Mouse (Mus musculus): ENCODE measurements at regions not wholly inside any gene's neighbourhood (a gene's known extent, or its start where the extent isn't known, plus 50 kb on each side); places are given as distances from the start of the nearest gene placed in this dataset.

DNA sequence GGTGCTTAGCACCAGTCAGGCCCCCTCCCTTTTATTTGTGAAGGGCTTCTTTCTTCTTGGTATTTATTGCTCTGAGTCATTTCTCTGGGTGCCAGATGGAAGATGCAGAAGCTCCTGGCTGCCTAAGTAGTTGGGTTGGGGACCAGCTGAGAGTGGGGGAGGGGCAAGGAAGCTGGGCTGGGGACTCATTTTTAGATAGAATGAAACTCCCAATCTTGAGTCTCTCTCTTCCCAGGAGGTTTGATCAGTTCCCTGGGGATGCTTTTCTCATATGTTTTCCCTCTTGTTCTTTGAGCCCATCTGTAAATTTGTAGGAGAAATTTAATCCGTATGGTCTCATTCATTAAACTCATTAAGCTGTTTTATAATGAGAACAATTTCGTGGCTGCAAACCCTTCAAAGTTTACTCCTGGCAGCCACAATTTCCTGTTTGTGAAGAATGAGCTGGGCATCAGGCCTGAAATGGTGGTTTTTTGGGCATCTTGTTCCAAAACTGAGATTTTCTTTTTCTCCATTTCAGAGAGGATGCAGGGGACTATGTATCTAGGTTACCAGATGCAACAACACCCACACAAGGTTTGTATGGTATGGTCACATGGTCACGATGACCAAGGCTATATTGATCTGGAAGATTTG, 98.9 kb upstream of the Slit3 start:
- H3K9me3 ChIP-seq (ENCODE audit: control insufficient read depth, insufficient read depth, low read depth, low read length): no peaks in the 10 kb centered on the region
- H3K4me3 ChIP-seq (ENCODE audit: insufficient read depth in 1 of 2, low read depth in 1 of 2, low read length in 2 of 2, poor library complexity in 1 of 2, severe bottlenecking in 1 of 2): no peak overlapping the region
- in situ Hi-C loops (cut with MboI; ENCODE audit: low sequenced_read_pairs in 2 of 2, unreplicated experiment in 2 of 2): no loop called here
- H3K4me1 ChIP-seq (ENCODE audit: control insufficient read depth in 2 of 2, insufficient read depth in 2 of 2, low read length in 2 of 2, poor library complexity in 1 of 2): no peaks in the 10 kb centered on the region
- H3K27ac ChIP-seq (ENCODE audit: insufficient read depth, low read depth, low read length, poor library complexity, severe bottlenecking): no peak overlapping the region
- H3K9ac ChIP-seq (ENCODE audit: insufficient read depth, low read depth, low read length, poor library complexity, severe bottlenecking): no peak overlapping the region
- no peak for TF ChIP-seq ZNF384 (IDR thresholded peaks at IDR 0.05; ENCODE audit: low read depth, low read length)
- TF ChIP-seq MAFK (IDR thresholded peaks at IDR 0.05; ENCODE audit: insufficient read depth, low read depth, low read length): no peak
- no peak for TF ChIP-seq ZC3H11A (IDR thresholded peaks at IDR 0.05; ENCODE audit: borderline replicate concordance, low read depth, low read length)
- TF ChIP-seq CHD2 (IDR thresholded peaks at IDR 0.05; ENCODE audit: low read depth, low read length): no peak
- no peak for TF ChIP-seq HCFC1 (IDR thresholded peaks at IDR 0.05; ENCODE audit: borderline replicate concordance, insufficient read depth, low read length)
- no peaks in the 10 kb centered on the region for H3K36me3 ChIP-seq (ENCODE audit: control insufficient read depth, insufficient read depth, low read length, poor library complexity, severe bottlenecking)
- DNase-seq (ENCODE audit: low read depth, low spot score): no peak

- no peak overlapping the region for H3K4me3 ChIP-seq (ENCODE audit: insufficient read depth in 1 of 2, low read depth in 1 of 2, low read length in 2 of 2, poor library complexity in 1 of 2, severe bottlenecking in 1 of 2)
- no peaks in the 10 kb centered on the region for H3K36me3 ChIP-seq (ENCODE audit: control insufficient read depth, insufficient read depth, low read length, poor library complexity, severe bottlenecking)
- H3K9me3 ChIP-seq (ENCODE audit: control insufficient read depth, insufficient read depth, low read depth, low read length): no peaks in the 10 kb centered on the region
- H3K27ac ChIP-seq (ENCODE audit: insufficient read depth, low read depth, low read length, poor library complexity, severe bottlenecking): no peak overlapping the region
- TF ChIP-seq MAFK (IDR thresholded peaks at IDR 0.05; ENCODE audit: insufficient read depth, low read depth, low read length) (no peak), HCFC1 (IDR thresholded peaks at IDR 0.05; ENCODE audit: borderline replicate concordance, insufficient read depth, low read length) (no peak), ZC3H11A (IDR thresholded peaks at IDR 0.05; ENCODE audit: borderline replicate concordance, low read depth, low read length) (no peak), ZNF384 (IDR thresholded peaks at IDR 0.05; ENCODE audit: low read depth, low read length) (no peak), CHD2 (IDR thresholded peaks at IDR 0.05; ENCODE audit: low read depth, low read length) (no peak)
- H3K9ac ChIP-seq (ENCODE audit: insufficient read depth, low read depth, low read length, poor library complexity, severe bottlenecking): no peak overlapping the region
- no peak for DNase-seq (ENCODE audit: low read depth, low spot score)
- H3K4me1 ChIP-seq (ENCODE audit: control insufficient read depth in 2 of 2, insufficient read depth in 2 of 2, low read length in 2 of 2, poor library complexity in 1 of 2): no peaks in the 10 kb centered on the region
- in situ Hi-C loops (cut with MboI; ENCODE audit: low sequenced_read_pairs in 2 of 2, unreplicated experiment in 2 of 2): no loop called here
Measured at GRCm38 (mm10) chr11:35016998-35017397, 104.0 kb upstream of the Slit3 start.

DNA sequence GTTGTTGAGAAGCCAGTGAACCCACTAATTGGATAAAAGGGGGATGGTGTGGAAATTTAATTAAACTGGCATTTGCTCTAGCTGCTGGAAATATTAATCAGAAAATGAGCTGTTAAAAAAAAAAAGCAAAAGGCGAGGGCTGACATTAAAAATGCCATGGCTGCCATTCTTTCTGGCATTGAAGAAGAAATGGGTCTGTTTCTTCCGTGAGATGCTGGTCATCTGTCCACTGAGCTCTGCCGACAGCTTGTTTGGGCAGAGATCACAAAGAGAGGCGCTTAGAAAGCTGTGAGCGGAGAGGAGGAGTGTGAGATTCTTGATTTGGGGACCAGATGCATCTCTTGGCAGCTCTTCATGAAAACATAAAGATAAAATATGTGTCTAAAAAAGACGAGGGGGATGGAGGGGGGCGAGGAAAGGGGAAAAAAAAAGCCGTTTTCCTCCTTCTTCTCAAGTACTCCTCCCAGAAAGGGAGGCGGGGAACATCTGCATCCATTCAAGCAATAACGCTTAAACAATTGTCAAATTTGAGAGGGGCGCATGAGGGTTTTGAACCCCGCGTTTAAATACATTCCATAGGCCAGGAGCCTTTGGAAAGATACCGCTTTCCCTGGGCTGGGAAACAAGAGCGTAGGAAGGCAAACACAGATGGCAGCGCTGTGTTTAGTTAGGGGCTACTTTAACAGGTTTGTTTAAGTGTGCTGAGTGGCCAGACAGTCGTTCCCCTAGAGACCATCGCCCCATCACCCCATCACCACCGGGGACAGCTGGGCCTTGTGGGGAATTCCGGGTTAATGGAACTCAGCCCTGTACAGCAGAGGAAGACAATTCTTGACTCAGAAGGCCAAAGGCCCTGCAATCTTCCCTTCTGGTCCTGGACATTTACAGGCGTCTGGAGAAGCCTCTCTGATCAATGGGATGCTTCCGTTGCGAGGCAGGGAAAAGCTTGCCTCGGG, 109.2 kb upstream of the Slit3 start:
- H3K9ac ChIP-seq (ENCODE audit: insufficient read depth, low read depth, low read length, poor library complexity, severe bottlenecking): no peak overlapping the region
- TF ChIP-seq ZNF384 (IDR thresholded peaks at IDR 0.05; ENCODE audit: low read depth, low read length) (no peak), MAFK (IDR thresholded peaks at IDR 0.05; ENCODE audit: insufficient read depth, low read depth, low read length) (no peak), CHD2 (IDR thresholded peaks at IDR 0.05; ENCODE audit: low read depth, low read length) (no peak), HCFC1 (IDR thresholded peaks at IDR 0.05; ENCODE audit: borderline replicate concordance, insufficient read depth, low read length) (no peak), ZC3H11A (IDR thresholded peaks at IDR 0.05; ENCODE audit: borderline replicate concordance, low read depth, low read length) (no peak)
- H3K4me3 ChIP-seq (ENCODE audit: insufficient read depth in 1 of 2, low read depth in 1 of 2, low read length in 2 of 2, poor library complexity in 1 of 2, severe bottlenecking in 1 of 2): no peak overlapping the region
- no peaks in the 10 kb centered on the region for H3K9me3 ChIP-seq (ENCODE audit: control insufficient read depth, insufficient read depth, low read depth, low read length)
- H3K36me3 ChIP-seq (ENCODE audit: control insufficient read depth, insufficient read depth, low read length, poor library complexity, severe bottlenecking): no peaks in the 10 kb centered on the region
- peaks cover 0 to 3% of the 10 kb centered on the region in 2 experiments; a peak in 1 of 4 replicates for H3K4me1 ChIP-seq (ENCODE audit: control insufficient read depth in 2 of 2, insufficient read depth in 2 of 2, low read length in 2 of 2, poor library complexity in 1 of 2)
- no peak overlapping the region for H3K27ac ChIP-seq (ENCODE audit: insufficient read depth, low read depth, low read length, poor library complexity, severe bottlenecking)
- in situ Hi-C loops (cut with MboI; ENCODE audit: low sequenced_read_pairs in 2 of 2, unreplicated experiment in 2 of 2): no loop called here
- DNase-seq (ENCODE audit: low read depth, low spot score): no peak

DNA sequence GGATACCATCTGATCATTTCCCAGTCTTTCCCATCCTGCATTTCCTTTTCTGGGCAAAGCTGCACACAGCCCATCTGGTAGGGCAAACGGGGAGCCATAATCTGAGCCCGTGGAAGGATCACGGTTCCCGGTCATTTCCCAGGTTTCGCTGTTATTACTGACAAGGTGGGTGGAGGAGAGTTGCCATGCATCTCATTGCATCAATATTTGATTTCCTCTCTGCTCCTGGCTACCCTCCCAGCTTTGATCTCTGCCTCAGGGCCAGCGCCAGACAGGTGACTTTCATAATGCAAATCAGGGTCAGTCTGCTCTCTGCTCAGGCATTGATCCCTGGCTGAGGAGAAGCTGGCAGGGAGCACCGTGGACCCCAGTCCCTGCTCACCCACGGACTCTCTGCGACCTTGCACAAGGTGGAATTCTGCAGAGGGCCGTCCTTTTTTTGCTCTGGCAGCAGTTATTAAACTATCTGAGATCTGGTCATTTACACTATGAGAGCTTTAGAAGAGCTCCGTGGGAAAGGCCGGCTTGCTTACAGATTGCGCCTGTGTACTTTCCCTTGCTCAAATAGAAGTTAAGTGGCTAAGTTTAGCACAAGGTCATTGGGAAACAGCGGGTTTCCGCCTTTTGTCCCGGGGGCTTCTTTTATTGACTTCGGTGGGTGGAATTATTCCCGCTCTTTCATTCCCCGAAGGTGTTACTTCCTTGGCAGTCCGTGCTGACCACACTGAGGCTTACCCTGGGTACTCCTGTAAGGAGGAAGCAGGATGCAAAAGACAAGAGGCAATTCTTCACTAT, 114.1 kb upstream of the Slit3 start:
- no peaks in the 10 kb centered on the region for H3K36me3 ChIP-seq (ENCODE audit: control insufficient read depth, insufficient read depth, low read length, poor library complexity, severe bottlenecking)
- in situ Hi-C loops (cut with MboI; ENCODE audit: low sequenced_read_pairs in 2 of 2, unreplicated experiment in 2 of 2): no loop called here

More for the DNA sequence above, 114.1 kb upstream of the Slit3 start:
- H3K27ac ChIP-seq (ENCODE audit: insufficient read depth, low read depth, low read length, poor library complexity, severe bottlenecking): no peak overlapping the region
- peak overlapping the region in 1 of 2 experiments; percentile 28; a peak in 1 of 4 replicates for H3K4me3 ChIP-seq (ENCODE audit: insufficient read depth in 1 of 2, low read depth in 1 of 2, low read length in 2 of 2, poor library complexity in 1 of 2, severe bottlenecking in 1 of 2)
- TF ChIP-seq ZC3H11A (IDR thresholded peaks at IDR 0.05; ENCODE audit: borderline replicate concordance, low read depth, low read length): 0 out of 2 replicates have a peak, but pooled peaks have one; percentile 0
- TF ChIP-seq MAFK (IDR thresholded peaks at IDR 0.05; ENCODE audit: insufficient read depth, low read depth, low read length): no peak
- TF ChIP-seq ZNF384 (IDR thresholded peaks at IDR 0.05; ENCODE audit: low read depth, low read length): no peak
- TF ChIP-seq CHD2 (IDR thresholded peaks at IDR 0.05; ENCODE audit: low read depth, low read length): no peak
- no peak for TF ChIP-seq HCFC1 (IDR thresholded peaks at IDR 0.05; ENCODE audit: borderline replicate concordance, insufficient read depth, low read length)
- H3K9ac ChIP-seq (ENCODE audit: insufficient read depth, low read depth, low read length, poor library complexity, severe bottlenecking): no peak overlapping the region
- H3K9me3 ChIP-seq (ENCODE audit: control insufficient read depth, insufficient read depth, low read depth, low read length): no peaks in the 10 kb centered on the region
- peaks cover 5 to 8% of the 10 kb centered on the region in 2 experiments; a peak in 2 of 4 replicates for H3K4me1 ChIP-seq (ENCODE audit: control insufficient read depth in 2 of 2, insufficient read depth in 2 of 2, low read length in 2 of 2, poor library complexity in 1 of 2)
- peak; percentile 28 for DNase-seq (ENCODE audit: low read depth, low spot score)

Measured in ES-E14 (cell line).